Comparison of ENCODE assay signal across 21 mouse cellular contexts in the genomic region with DNA sequence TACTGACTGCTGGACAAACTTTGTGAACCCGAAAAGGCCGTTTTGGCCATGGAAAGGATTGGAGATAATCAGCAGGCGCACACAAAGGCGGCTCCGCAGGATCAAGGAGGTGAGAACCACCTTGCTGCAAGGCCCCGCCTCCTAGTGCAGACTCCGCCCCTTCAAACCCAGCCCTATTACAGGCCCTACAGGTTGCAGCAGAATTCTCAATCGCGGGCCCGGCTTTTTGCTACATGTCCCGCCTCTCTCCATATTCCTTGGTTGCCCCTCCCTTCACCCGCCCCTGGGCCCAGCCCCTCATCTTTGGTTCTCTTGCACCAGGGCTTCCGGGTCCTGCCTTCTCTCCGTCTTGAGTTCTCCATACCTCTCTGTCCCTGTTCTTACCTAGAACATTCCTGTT. TPM values are rescaled to one million over a fixed set of nuclear protein-coding genes. Genes with fewer than 3 reads are reported as not detected.
DNase-seq lines count a peak whose midpoint lies in the region; ATAC-seq and TF ChIP-seq lines count a peak whose summit lies in the region.
"Had no signal": no experiment of that assay in that cellular context is flagged by ENCODE, and none has a peak within 500 bp of the region (broad histone marks: within the 10 kb centered on the region; RNA-seq: fewer than 3 reads in every experiment).

No protein-coding gene starts in this region.

- H3K27ac ChIP-seq in lung, postnatal 0 days (ENCODE audit: low read length) = no peak overlapping the region
- H3K27ac ChIP-seq in ES-E14 (ENCODE audit: insufficient read depth, low read depth, low read length, poor library complexity, severe bottlenecking) = peak overlapping the region; percentile 98
- H3K27ac ChIP-seq in intestine, embryonic 15.5 days = no peak overlapping the region
- no peak overlapping the region for H3K27ac ChIP-seq in stomach, postnatal 0 days (replicated peaks)
- H3K27ac ChIP-seq: embryonic facial prominence, embryonic 15.5 days; heart, embryonic 15.5 days; hindbrain, embryonic 15.5 days; limb, embryonic 15.5 days; midbrain, embryonic 13.5 days had no signal

- TF ChIP-seq EP300 in lung, postnatal 0 days (IDR thresholded peaks at IDR 0.05) = no peak
- TF ChIP-seq EP300 in stomach, postnatal 0 days (optimal IDR thresholded peaks at IDR 0.05) = no peak

- no peaks in the 10 kb centered on the region for H3K36me3 ChIP-seq in lung, postnatal 0 days (ENCODE audit: insufficient read depth, low read length)
- peaks cover 23% of the 10 kb centered on the region for H3K36me3 ChIP-seq in ES-E14 (ENCODE audit: control insufficient read depth, insufficient read depth, low read length, poor library complexity, severe bottlenecking)
- H3K36me3 ChIP-seq in intestine, embryonic 15.5 days = no peaks in the 10 kb centered on the region
- H3K36me3 ChIP-seq in stomach, postnatal 0 days (ENCODE audit: control insufficient read depth, insufficient read depth, low read length) = 0 out of 2 replicates have a peak, but pooled peaks cover 2% of the 10 kb centered on the region
- H3K36me3 ChIP-seq: embryonic facial prominence, embryonic 15.5 days; heart, embryonic 15.5 days; hindbrain, embryonic 15.5 days; limb, embryonic 15.5 days; midbrain, embryonic 13.5 days had no signal

- H3K9ac ChIP-seq in lung, postnatal 0 days (replicated peaks; ENCODE audit: low read depth) = no peak overlapping the region
- H3K9ac ChIP-seq in ES-E14 (ENCODE audit: insufficient read depth, low read depth, low read length, poor library complexity, severe bottlenecking) = peak overlapping the region; percentile 54; the same call in 1 of the 2 replicates
- no peak overlapping the region for H3K9ac ChIP-seq in intestine, embryonic 15.5 days
- no peak overlapping the region for H3K9ac ChIP-seq in stomach, postnatal 0 days (ENCODE audit: low read length)
- H3K9ac ChIP-seq: embryonic facial prominence, embryonic 15.5 days; heart, embryonic 15.5 days; hindbrain, embryonic 15.5 days; limb, embryonic 15.5 days; liver, postnatal 0 days; midbrain, embryonic 13.5 days had no signal

- TF ChIP-seq CTCF in lung, postnatal 0 days (IDR thresholded peaks at IDR 0.05) = no peak
- no peak for TF ChIP-seq CTCF in stomach, postnatal 0 days (IDR thresholded peaks at IDR 0.05; ENCODE audit: low read depth)

- no peak overlapping the region for H3K4me2 ChIP-seq in lung, postnatal 0 days (replicated peaks; ENCODE audit: low read depth, low read length)
- H3K4me2 ChIP-seq in intestine, embryonic 15.5 days (replicated peaks) = no peak overlapping the region
- no peak overlapping the region for H3K4me2 ChIP-seq in stomach, postnatal 0 days (replicated peaks; ENCODE audit: low read depth)
- H3K4me2 ChIP-seq: embryonic facial prominence, embryonic 15.5 days; heart, embryonic 15.5 days; hindbrain, embryonic 15.5 days; limb, embryonic 15.5 days; midbrain, embryonic 13.5 days had no signal

- in situ Hi-C loops in ES-E14 (cut with MboI; ENCODE audit: low sequenced_read_pairs in 2 of 2, unreplicated experiment in 2 of 2) = no loop called here

- peak; percentile 47 for ATAC-seq in lung, postnatal 0 days
- peak; percentile 74 for ATAC-seq in intestine, embryonic 15.5 days
- ATAC-seq in stomach, postnatal 0 days (ENCODE audit: low FRiP score, low TSS enrichment) = peak; percentile 84
- no peak for ATAC-seq in monocyte, adult 5-6 weeks (replicated peaks; ENCODE audit: insufficient number of reproducible peaks, low FRiP score, low TSS enrichment, poor library complexity, severe bottlenecking)
- ATAC-seq: liver, postnatal 0 days; midbrain, embryonic 13.5 days had no signal

- WGBS in lung, postnatal 0 days = 45% methylated on average over 14 of the region's 14 CpGs
- WGBS in intestine, embryonic 15.5 days = 37% methylated on average over 14 of the region's 14 CpGs
- 30% methylated on average over 14 of the region's 14 CpGs for WGBS in stomach, postnatal 0 days

- H3K4me1 ChIP-seq in lung, postnatal 0 days (ENCODE audit: insufficient read depth, low read depth, low read length) = peaks cover 1% of the 10 kb centered on the region; the same call in 1 of the 2 replicates
- H3K4me1 ChIP-seq in ES-E14 (ENCODE audit: control insufficient read depth in 2 of 2, insufficient read depth in 2 of 2, low read length in 2 of 2, poor library complexity in 1 of 2) = peaks cover 16 to 25% of the 10 kb centered on the region in 2 experiments
- no peaks in the 10 kb centered on the region for H3K4me1 ChIP-seq in intestine, embryonic 15.5 days (replicated peaks)
- no peaks in the 10 kb centered on the region for H3K4me1 ChIP-seq in stomach, postnatal 0 days (replicated peaks; ENCODE audit: control insufficient read depth, insufficient read depth)
- H3K4me1 ChIP-seq: embryonic facial prominence, embryonic 15.5 days; heart, embryonic 15.5 days; hindbrain, embryonic 15.5 days; limb, embryonic 15.5 days; midbrain, embryonic 13.5 days had no signal

- DNase-seq in lung, postnatal 0 days (ENCODE audit: low spot score) = no peak
- no peak for DNase-seq in lung, postnatal 36 days
- DNase-seq in ES-E14 (ENCODE audit: low read depth, low spot score) = peak; percentile 94
- DNase-seq in stomach, postnatal 0 days (ENCODE audit: low spot score) = peak; percentile 90
- DNase-seq in neural tube, embryonic 10.5 days (ENCODE audit: extremely low spot score, low spot score) = no peak
- DNase-seq: adrenal gland, postnatal 36 days; cerebellum, adult 11-12 months; cerebellum, postnatal 14 days; heart, postnatal 4 days; kidney, adult 2 months; kidney, postnatal 10 days; liver, postnatal 0 days; thymus, postnatal 14 days had no signal

- no peaks in the 10 kb centered on the region for H3K9me3 ChIP-seq in lung, postnatal 0 days (ENCODE audit: low read length)
- no peaks in the 10 kb centered on the region for H3K9me3 ChIP-seq in ES-E14 (ENCODE audit: control insufficient read depth, insufficient read depth, low read depth, low read length)
- no peaks in the 10 kb centered on the region for H3K9me3 ChIP-seq in intestine, embryonic 15.5 days
- no peaks in the 10 kb centered on the region for H3K9me3 ChIP-seq in stomach, postnatal 0 days (ENCODE audit: control insufficient read depth, low read length)
- H3K9me3 ChIP-seq: embryonic facial prominence, embryonic 15.5 days; heart, embryonic 15.5 days; hindbrain, embryonic 15.5 days; limb, embryonic 15.5 days; midbrain, embryonic 13.5 days had no signal

- no peaks in the 10 kb centered on the region for H3K27me3 ChIP-seq in lung, postnatal 0 days (replicated peaks; ENCODE audit: insufficient read depth, low read length)
- H3K27me3 ChIP-seq in intestine, embryonic 15.5 days (replicated peaks) = no peaks in the 10 kb centered on the region
- H3K27me3 ChIP-seq in stomach, postnatal 0 days (ENCODE audit: control insufficient read depth, insufficient read depth, low read length) = no peaks in the 10 kb centered on the region
- H3K27me3 ChIP-seq: CH12.LX; embryonic facial prominence, embryonic 15.5 days; heart, embryonic 15.5 days; hindbrain, embryonic 15.5 days had no signal

- no peak overlapping the region for H3K4me3 ChIP-seq in lung, postnatal 0 days (ENCODE audit: low read depth, low read length)
- peak overlapping the region in 1 of 2 experiments; percentile 42; a peak in 2 of 4 replicates for H3K4me3 ChIP-seq in ES-E14 (ENCODE audit: insufficient read depth in 1 of 2, low read depth in 1 of 2, low read length in 2 of 2, poor library complexity in 1 of 2, severe bottlenecking in 1 of 2)
- no peak overlapping the region for H3K4me3 ChIP-seq in intestine, embryonic 15.5 days (replicated peaks)
- no peak overlapping the region for H3K4me3 ChIP-seq in stomach, postnatal 0 days (ENCODE audit: low read depth, low read length)
- H3K4me3 ChIP-seq: embryonic facial prominence, embryonic 15.5 days; heart, embryonic 15.5 days; hindbrain, embryonic 15.5 days; limb, embryonic 15.5 days; midbrain, embryonic 13.5 days had no signal

TF ChIP-seq in ES-E14, 5 proteins besides CTCF, POLR2A, EP300 and RAD21:
- no peak for TF ChIP-seq ZNF384 (IDR thresholded peaks at IDR 0.05; ENCODE audit: low read depth, low read length)
- no peak for TF ChIP-seq HCFC1 (IDR thresholded peaks at IDR 0.05; ENCODE audit: borderline replicate concordance, insufficient read depth, low read length)
- TF ChIP-seq CHD2 (IDR thresholded peaks at IDR 0.05; ENCODE audit: low read depth, low read length) = no peak
- TF ChIP-seq MAFK (IDR thresholded peaks at IDR 0.05; ENCODE audit: insufficient read depth, low read depth, low read length) = no peak
- TF ChIP-seq ZC3H11A (IDR thresholded peaks at IDR 0.05; ENCODE audit: borderline replicate concordance, low read depth, low read length) = no peak
TF ChIP-seq in ES-E14: peak in this region for 0.

RNA-seq across cellular contexts. Expression of a gene that starts 15.4 kb away (rescaled TPM):
- polyA plus RNA-seq in lung, postnatal 0 days (2015; fragmentation: Nextera tagmentation; extraction: Ambion mirVana) = 24.8 and 29.5 TPM in 2 replicates
- 39.9 and 42.4 TPM in 2 replicates for total RNA-seq in ES-E14 (2012; rRNA removed)
- polyA plus RNA-seq in intestine, embryonic 15.5 days (2015; fragmentation: Nextera tagmentation; extraction: Ambion mirVana) = 13.1 and 15.4 TPM in 2 replicates
- polyA plus RNA-seq in stomach, postnatal 0 days (2015; fragmentation: Nextera tagmentation; extraction: Ambion mirVana) = 18.2 and 18.5 TPM in 2 replicates
- total RNA-seq in monocyte, adult 5-6 weeks (2017) = 85.0 to 218 TPM (median 113 TPM) in 3 replicates

Comparison
In these comparisons a context has a peak if more than half of its experiments do, and no peak if none do; other contexts are left out.
1. DNase-seq: peak in ES-E14 (single experiment) and stomach, postnatal 0 days (single experiment); none in lung, postnatal 0 days (single experiment), lung, postnatal 36 days (single experiment) and neural tube, embryonic 10.5 days (single experiment).